Mouse (Mus musculus) macrophage (primary cell): ENCODE data around the gene Dph6. TPM values are rescaled to one million over a fixed set of nuclear protein-coding genes. Genes with fewer than 3 reads are reported as not detected.
A peak's percentile ranks its signal among the peaks of the same experiment; 100 is the strongest.

Source experiments
- H3K27ac ChIP-seq: fragments of 350-480 bp; formaldehyde crosslinking; 2 replicates; pipeline ENCODE4 v1.9.0; 2021
- H3K36me3 ChIP-seq: fragments of 350-480 bp; formaldehyde crosslinking; 2 replicates; pipeline ENCODE4 v1.9.0; 2021; ENCODE audit errors: inconsistent target
- H3K4me3 ChIP-seq: fragments of 350-480 bp; formaldehyde crosslinking; 2 replicates; pipeline ENCODE4 v1.9.0; 2021; ENCODE audit errors: inconsistent target
- H3K79me2 ChIP-seq: fragments of 350-480 bp; formaldehyde crosslinking; 2 replicates; pipeline ENCODE4 v1.9.0; 2021; ENCODE audit errors: inconsistent target
- WGBS: methylation state at CpG from one replicate; pipeline ENCODE4 v1.1.7; 2026; ENCODE audit warnings: inconsistent platforms; ENCODE audit not compliant: missing documents; 5-methylcytosine and 5-hydroxymethylcytosine counted together
- polyA plus RNA-seq: library from polyadenylated mRNA; stranded (reverse); fragments of 250-400 nt; gene quantifications from 3 replicates; pipeline ENCODE4 v1.2.4, GENCODE M21; 2018; ENCODE audit warnings: inconsistent platforms
- total RNA-seq, 78 experiments: library from RNA; depleted of rRNA; stranded (reverse); fragments of 250-400 nt; gene quantifications; 1 replicate in 9 of 78; 2 replicates in 24 of 78; 3 replicates in 43 of 78; 4 replicates in 2 of 78; pipeline ENCODE4 v1.2.4; 2018; ENCODE audit warnings: inconsistent platforms in 56 of 78

Gene Dph6
- 10 to 100 TPM in 21 of 26 experiments, 1 to 10 TPM in 5; 5.2 to 24.6 (median 14.7) TPM for total RNA-seq (2018; cell fraction: chromatin; rRNA removed)
- total RNA-seq (2018; cell fraction: cytosol; rRNA removed) = 1 to 10 TPM; 5.2 to 8.8 (median 7.3) TPM
- 10 to 100 TPM in 15 of 26 experiments, 1 to 10 TPM in 11; 5.2 to 31.2 (median 10.9) TPM for total RNA-seq (2018; cell fraction: nucleus; rRNA removed)
- polyA plus RNA-seq = 5.7 to 17.3 TPM (median 11.9 TPM) in 3 replicates

GRCm38 (mm10) chr2:114654365-114655239 is at the start of gene Dph6:
Dph6 (minus strand) TSS chr2:114654964.
- peak within 1 kb of the TSS; percentile 59 for H3K4me3 ChIP-seq
- WGBS = under 1% methylated on average over 45 of the region's 45 CpGs
- H3K79me2 ChIP-seq = no peaks in the 10 kb centered on the region
- no peaks in the 10 kb centered on the region for H3K36me3 ChIP-seq
- peak within 1 kb of the TSS; percentile 75 for H3K27ac ChIP-seq

GRCm38 (mm10) chr2:114700966-114701685 is 46.4 kb upstream of the Dph6 start:
- H3K36me3 ChIP-seq = no peaks in the 10 kb centered on the region
- H3K4me3 ChIP-seq = no peak overlapping the region
- 87% methylated on average over 2 of the region's 2 CpGs for WGBS
- H3K27ac ChIP-seq = no peak overlapping the region
- H3K79me2 ChIP-seq = no peaks in the 10 kb centered on the region

- no peak overlapping the region for H3K4me3 ChIP-seq
- H3K36me3 ChIP-seq = no peaks in the 10 kb centered on the region
- WGBS = 68% methylated on average over 2 of the region's 2 CpGs
- H3K27ac ChIP-seq = no peak overlapping the region
- no peaks in the 10 kb centered on the region for H3K79me2 ChIP-seq
Observed at GRCm38 (mm10) chr2:114691607-114692006, 36.8 kb upstream of the Dph6 start.

DNA sequence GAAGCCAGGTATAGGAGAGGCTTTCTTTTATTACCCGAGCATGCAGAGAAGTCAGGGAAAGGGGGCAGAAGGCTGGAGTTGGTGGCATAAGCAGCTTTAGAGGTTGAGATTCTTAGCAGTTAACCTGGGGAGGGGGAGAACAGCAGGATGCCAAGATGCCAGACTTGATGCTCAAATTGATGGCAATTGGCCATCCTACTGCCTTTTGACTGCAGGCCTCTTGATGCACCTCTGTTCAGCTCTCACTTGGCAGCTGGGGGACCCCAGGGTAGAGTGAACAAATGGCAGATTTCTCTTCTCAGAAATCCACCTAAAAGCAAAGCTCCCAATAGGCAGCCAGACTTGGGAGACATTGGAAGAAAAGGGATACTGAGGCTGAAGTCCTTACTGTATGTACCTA is 32.7 kb upstream of the Dph6 start:
- Histone ChIP-seq H3K36me3 (no peaks in the 10 kb centered on the region), H3K79me2 (no peaks in the 10 kb centered on the region), H3K4me3 (no peak overlapping the region), H3K27ac (no peak overlapping the region)
- 100% methylated on average over 1 of the region's 1 CpGs for WGBS

GRCm38 (mm10) chr2:114687081-114687480 is 32.3 kb upstream of the Dph6 start:
- no peaks in the 10 kb centered on the region for H3K36me3 ChIP-seq
- H3K79me2 ChIP-seq = no peaks in the 10 kb centered on the region
- 95% methylated on average over 4 of the region's 4 CpGs for WGBS
- no peak overlapping the region for H3K4me3 ChIP-seq
- no peak overlapping the region for H3K27ac ChIP-seq

DNA sequence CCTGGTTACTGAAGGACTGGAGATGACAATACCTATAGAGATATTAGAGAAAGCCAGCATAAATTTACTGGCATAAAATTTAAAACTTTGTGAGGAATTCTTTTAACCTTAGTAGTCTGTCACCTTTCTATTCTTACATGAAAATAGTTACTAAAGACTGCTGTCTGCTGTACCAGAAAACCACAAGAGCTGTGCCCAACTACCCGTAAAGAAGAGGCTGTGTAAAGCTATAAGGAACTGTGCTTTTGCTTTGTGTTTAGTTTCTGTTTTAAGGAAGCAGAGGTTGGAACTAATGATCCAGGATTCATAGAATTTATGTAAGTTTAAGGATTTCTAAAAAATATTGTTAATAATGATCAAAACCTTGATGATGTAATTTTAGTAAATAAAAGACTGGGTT is 19.1 kb upstream of the Dph6 start:
- H3K36me3 ChIP-seq = no peaks in the 10 kb centered on the region
- 0% methylated on average over 1 of the region's 1 CpGs for WGBS
- H3K79me2 ChIP-seq = no peaks in the 10 kb centered on the region
- H3K4me3 ChIP-seq = no peak overlapping the region
- H3K27ac ChIP-seq = no peak overlapping the region

GRCm38 (mm10) chr2:114670983-114671382 is 16.2 kb upstream of the Dph6 start:
- no peak overlapping the region for H3K4me3 ChIP-seq
- no peaks in the 10 kb centered on the region for H3K79me2 ChIP-seq
- no peak overlapping the region for H3K27ac ChIP-seq
- no peaks in the 10 kb centered on the region for H3K36me3 ChIP-seq
- 93% methylated on average over 3 of the region's 3 CpGs for WGBS

GRCm38 (mm10) chr2:114658954-114659353 is 4.2 kb upstream of the Dph6 start:
- H3K27ac ChIP-seq = no peak overlapping the region
- no peaks in the 10 kb centered on the region for H3K36me3 ChIP-seq
- H3K79me2 ChIP-seq = no peaks in the 10 kb centered on the region
- WGBS = 84% methylated on average over 2 of the region's 2 CpGs
- no peak overlapping the region for H3K4me3 ChIP-seq

DNA sequence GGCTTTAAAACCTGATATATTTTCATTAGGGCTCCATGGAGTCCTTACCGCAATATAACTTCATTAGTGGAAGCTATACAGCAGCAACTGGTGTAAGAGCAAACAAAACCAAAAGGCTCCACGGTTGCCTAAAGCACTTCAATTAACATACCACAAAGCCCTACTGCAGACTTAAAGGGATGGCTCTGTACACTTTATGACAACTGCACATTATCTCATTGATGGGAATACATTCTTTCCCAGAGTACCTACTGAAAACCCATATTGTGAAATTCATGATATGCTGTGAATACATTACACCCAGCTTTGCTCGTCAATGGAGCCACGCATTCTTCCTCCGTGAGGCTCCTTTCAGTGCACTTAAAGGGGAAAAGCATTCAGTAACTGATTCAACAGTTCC is 8.5 kb downstream of the Dph6 start:
- 97% methylated on average over 5 of the region's 5 CpGs for WGBS
- Histone ChIP-seq H3K36me3 (no peaks in the 10 kb centered on the region), H3K79me2 (no peaks in the 10 kb centered on the region), H3K27ac (no peak overlapping the region), H3K4me3 (no peak overlapping the region)

DNA sequence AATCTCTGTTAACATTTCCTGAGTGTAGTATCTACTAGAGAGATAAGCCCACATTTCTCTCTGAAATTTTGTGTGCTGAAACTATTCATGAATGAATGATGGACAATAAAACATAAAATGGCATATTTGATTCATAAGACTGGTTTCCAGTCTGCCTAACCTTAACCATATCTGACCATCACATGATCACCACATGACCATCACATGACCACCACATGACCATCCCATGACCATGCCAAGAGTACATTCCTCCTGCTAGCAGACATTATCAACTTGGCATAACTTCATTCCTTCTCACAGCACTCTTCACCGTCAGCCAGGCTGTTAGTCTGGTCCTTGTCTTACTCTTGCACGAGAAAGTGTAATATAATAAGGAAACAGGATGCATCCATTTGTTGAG is 10.9 kb downstream of the Dph6 start:
- WGBS = 100% methylated on average over 2 of the region's 2 CpGs
- Histone ChIP-seq H3K79me2 (no peaks in the 10 kb centered on the region), H3K4me3 (no peak overlapping the region), H3K27ac (no peak overlapping the region), H3K36me3 (no peaks in the 10 kb centered on the region)

DNA sequence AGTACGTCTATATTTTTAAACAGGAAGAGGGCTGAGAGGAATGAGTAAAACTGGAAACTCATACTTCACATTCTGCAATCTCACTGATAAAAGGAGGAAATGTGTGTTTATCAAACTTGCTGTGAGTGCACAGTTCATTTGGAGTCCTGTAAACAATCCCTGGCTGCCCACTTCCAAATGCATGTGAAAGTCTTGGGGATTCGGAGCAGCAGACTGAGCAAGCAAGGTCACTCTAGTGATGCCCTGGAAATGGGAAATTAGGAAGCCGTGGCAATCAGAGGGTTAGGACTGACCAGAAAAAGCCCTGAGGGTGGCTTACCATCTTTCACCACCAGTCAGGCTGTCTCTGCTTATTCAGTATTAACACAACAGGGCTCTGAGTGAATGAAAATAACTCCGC is 30.1 kb downstream of the Dph6 start:
- Histone ChIP-seq H3K27ac (no peak overlapping the region), H3K36me3 (no peaks in the 10 kb centered on the region), H3K79me2 (no peaks in the 10 kb centered on the region), H3K4me3 (no peak overlapping the region)
- 89% methylated on average over 3 of the region's 4 CpGs for WGBS

DNA sequence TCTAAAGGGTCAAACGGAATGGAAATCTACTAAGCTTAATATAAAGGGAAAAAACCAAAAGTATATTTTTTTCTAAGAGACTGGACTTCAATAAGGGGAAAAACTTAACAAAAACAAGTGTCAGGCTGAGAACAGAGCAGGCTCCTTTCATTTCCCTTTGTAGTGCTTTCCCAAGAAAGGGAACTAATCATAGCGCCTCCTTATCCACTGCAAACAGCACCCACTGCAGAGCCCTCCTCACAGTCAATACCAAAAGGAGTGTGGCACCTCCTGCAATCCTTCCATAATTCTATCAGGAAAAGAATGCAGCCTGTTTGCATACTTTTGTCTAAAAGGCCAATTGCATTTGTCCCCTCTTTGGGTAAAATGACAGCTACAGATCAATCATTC is 32.2 kb downstream of the Dph6 start:
- WGBS = 32% methylated on average over 2 of the region's 2 CpGs
- no peak overlapping the region for H3K4me3 ChIP-seq
- no peaks in the 10 kb centered on the region for H3K79me2 ChIP-seq
- H3K36me3 ChIP-seq = no peaks in the 10 kb centered on the region
- no peak overlapping the region for H3K27ac ChIP-seq

DNA sequence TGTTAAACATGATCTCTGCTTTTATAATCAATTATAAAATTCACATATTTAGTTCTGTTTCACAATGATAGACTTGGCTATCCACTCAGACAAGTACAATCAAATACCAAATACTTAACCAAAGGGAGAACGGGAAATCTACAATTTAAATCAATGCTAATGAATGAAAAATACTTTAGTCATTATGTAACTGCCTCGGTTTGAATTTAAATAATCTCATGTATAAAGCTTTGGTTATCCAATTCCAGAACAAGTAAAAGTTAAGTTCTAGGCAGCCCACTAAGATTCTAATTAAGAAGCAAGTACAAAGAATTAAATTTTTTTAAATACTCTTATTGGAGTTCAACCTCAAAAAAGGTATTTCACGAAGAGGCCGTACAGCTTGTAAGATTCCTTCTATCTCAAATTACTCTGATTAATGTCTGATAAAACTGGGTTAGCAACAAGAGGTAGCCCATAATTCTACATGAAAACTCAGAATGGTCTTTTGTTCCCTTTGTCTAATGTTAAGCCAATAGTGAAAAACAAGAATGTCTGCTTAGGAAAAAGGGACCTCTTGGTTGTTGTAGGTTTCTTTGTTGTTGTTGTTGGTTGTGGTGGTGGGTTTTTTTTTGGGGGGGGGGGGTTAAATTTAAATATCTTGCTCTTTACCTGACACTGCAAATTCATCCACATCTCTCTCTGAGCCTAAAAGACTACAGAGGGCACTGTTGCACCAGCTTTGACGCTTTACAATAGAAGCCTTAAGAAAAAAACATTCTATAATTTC is 32.8 kb downstream of the Dph6 start:
- H3K36me3 ChIP-seq = no peaks in the 10 kb centered on the region
- H3K27ac ChIP-seq = no peak overlapping the region
- H3K79me2 ChIP-seq = no peaks in the 10 kb centered on the region
- H3K4me3 ChIP-seq = no peak overlapping the region
- WGBS = 82% methylated on average over 5 of the region's 5 CpGs

- H3K27ac ChIP-seq = no peak overlapping the region
- H3K4me3 ChIP-seq = no peak overlapping the region
- H3K36me3 ChIP-seq = no peaks in the 10 kb centered on the region
- H3K79me2 ChIP-seq = no peaks in the 10 kb centered on the region
- 92% methylated on average over 2 of the region's 2 CpGs for WGBS
Observed at GRCm38 (mm10) chr2:114611576-114611975, 43.2 kb downstream of the Dph6 start.
